Mouse (Mus musculus) ES-E14 (cell line): ENCODE measurements at regions not wholly inside any gene's neighbourhood (a gene's known extent, or its start where the extent isn't known, plus 50 kb on each side); places are given as distances from the start of the nearest gene placed in this dataset.
A peak's percentile ranks its signal among the peaks of the same experiment; 100 is the strongest.

ENCODE experiments used
- DNase-seq: peaks from one replicate; pipeline ENCODE4 v3.0.0-alpha.2; 2013; ENCODE audit warnings: low read depth, low spot score
- H3K27ac ChIP-seq: 2 replicates; pipeline ENCODE4 v1.5.1; 2012; ENCODE audit warnings: low read depth, mild to moderate bottlenecking, low read length, moderate library complexity, mixed read lengths; ENCODE audit not compliant: poor library complexity, insufficient read depth, severe bottlenecking
- H3K36me3 ChIP-seq: 2 replicates; pipeline ENCODE4 v1.6.1; 2012; ENCODE audit warnings: mild to moderate bottlenecking, low read length, moderate library complexity, mixed read lengths; ENCODE audit not compliant: control insufficient read depth, poor library complexity, insufficient read depth, severe bottlenecking
- H3K4me1 ChIP-seq, 2 experiments: fragments of 150-350 bp in 1 of 2; sonication (generic) in 1 of 2; 2 replicates each; pipeline ENCODE4 v1.6.1; 2012; ENCODE audit warnings: low read length in 2 of 2, mild to moderate bottlenecking in 1 of 2, mixed read lengths in 1 of 2; ENCODE audit not compliant: control insufficient read depth in 2 of 2, insufficient read depth in 2 of 2, poor library complexity in 1 of 2
- H3K4me3 ChIP-seq, 2 experiments: fragments of 150-350 bp in 1 of 2; sonication (generic) in 1 of 2; 2 replicates each; pipeline ENCODE4 v1.5.1; 2012; ENCODE audit warnings: low read length in 2 of 2, low read depth in 1 of 2, mild to moderate bottlenecking in 1 of 2, mixed read lengths in 1 of 2; ENCODE audit not compliant: insufficient read depth in 1 of 2, poor library complexity in 1 of 2, severe bottlenecking in 1 of 2
- H3K9ac ChIP-seq: 2 replicates; pipeline ENCODE4 v1.6.1; 2012; ENCODE audit warnings: low read depth, mild to moderate bottlenecking, low read length, mixed read lengths; ENCODE audit not compliant: poor library complexity, insufficient read depth, severe bottlenecking
- H3K9me3 ChIP-seq: fragments of 150-350 bp; sonication (generic); 2 replicates; pipeline ENCODE4 v1.6.1; 2012; ENCODE audit warnings: low read depth, mild to moderate bottlenecking, low read length; ENCODE audit not compliant: control insufficient read depth, insufficient read depth
- CHD2 ChIP-seq: IDR thresholded peaks from 2 replicates; pipeline ENCODE4 v1.6.1; 2014; ENCODE audit warnings: mild to moderate bottlenecking, low read depth, low read length, inconsistent platforms
- HCFC1 ChIP-seq: IDR thresholded peaks from 2 replicates; pipeline ENCODE4 v1.6.1; 2012; ENCODE audit warnings: low read length, inconsistent platforms, borderline replicate concordance; ENCODE audit not compliant: insufficient read depth
- MAFK ChIP-seq: IDR thresholded peaks from 2 replicates; pipeline ENCODE4 v1.6.1; 2014; ENCODE audit warnings: mild to moderate bottlenecking, low read depth, low read length, inconsistent platforms; ENCODE audit not compliant: insufficient read depth
- ZC3H11A ChIP-seq: IDR thresholded peaks from 2 replicates; pipeline ENCODE4 v1.6.1; 2012; ENCODE audit warnings: low read depth, mild to moderate bottlenecking, inconsistent platforms, low read length, borderline replicate concordance
- ZNF384 ChIP-seq: IDR thresholded peaks from 2 replicates; pipeline ENCODE4 v1.6.1; 2012; ENCODE audit warnings: low read depth, low read length, inconsistent platforms
- in situ Hi-C, 2 experiments: fragments of 600-800 bp; cut with MboI; formaldehyde crosslinking; loops; one replicate each; pipeline ENCODE4 v1.15.1; 2025; ENCODE audit warnings: low sequenced_read_pairs in 2 of 2, inconsistent platforms in 1 of 2; ENCODE audit not compliant: unreplicated experiment in 2 of 2

DNA sequence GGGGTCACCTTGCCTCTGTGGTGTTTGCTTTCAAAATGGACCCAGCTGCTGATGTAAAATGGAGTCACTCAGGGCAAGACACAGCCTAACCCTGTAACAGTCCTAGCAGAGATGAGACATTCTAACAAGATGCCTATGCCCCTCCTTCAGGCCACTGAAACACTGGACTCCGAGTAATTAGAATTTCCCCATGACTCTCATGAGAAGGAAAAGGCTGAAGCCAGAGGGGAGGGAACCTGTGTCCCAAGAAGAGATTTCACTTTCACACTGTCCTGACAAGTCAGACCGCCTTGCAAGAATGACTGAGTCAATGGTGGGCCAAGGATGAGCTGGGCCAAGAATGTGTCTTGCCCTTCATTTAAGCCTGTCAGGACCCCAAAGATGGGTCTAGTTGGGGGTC lies 166.3 kb downstream of the Thbs2 start:
- Histone ChIP-seq H3K9ac (no peak overlapping the region), H3K4me3 (no peak overlapping the region), H3K4me1 (0 out of 4 replicates have a peak, but pooled peaks cover 0 to 3% of the 10 kb centered on the region in 2 experiments), H3K9me3 (no peaks in the 10 kb centered on the region), H3K36me3 (no peaks in the 10 kb centered on the region), H3K27ac (no peak overlapping the region)
- TF ChIP-seq CHD2 (no peak), MAFK (no peak), HCFC1 (no peak), ZC3H11A (no peak), ZNF384 (no peak)
- in situ Hi-C loops: no loop called here
- no peak for DNase-seq

DNA sequence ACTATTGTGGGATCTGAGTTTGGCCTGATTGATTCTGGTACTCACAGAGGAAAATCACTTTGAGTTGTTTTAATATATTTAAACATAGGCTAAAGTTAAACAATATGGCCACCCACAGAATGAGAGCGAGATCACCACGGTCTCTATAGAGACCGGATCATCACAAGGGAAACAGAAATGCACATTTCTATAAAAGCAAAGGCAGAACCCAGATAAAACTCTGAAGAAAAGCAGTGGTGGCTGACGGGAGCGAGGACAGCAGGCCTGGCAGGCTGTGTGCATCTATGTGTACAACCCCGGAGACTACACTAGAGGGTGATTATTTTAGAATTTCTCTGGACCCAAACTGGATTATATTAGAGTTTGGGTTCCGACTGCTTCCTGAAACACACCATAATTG lies 168.8 kb downstream of the Thbs2 start:
- DNase-seq: no peak
- Histone ChIP-seq H3K4me3 (no peak overlapping the region), H3K27ac (no peak overlapping the region), H3K9ac (no peak overlapping the region), H3K36me3 (no peaks in the 10 kb centered on the region), H3K9me3 (no peaks in the 10 kb centered on the region), H3K4me1 (0 out of 4 replicates have a peak, but pooled peaks cover 0 to 3% of the 10 kb centered on the region in 2 experiments)
- TF ChIP-seq CHD2: no peak
- no peak for TF ChIP-seq ZNF384
- no peak for TF ChIP-seq MAFK
- no peak for TF ChIP-seq ZC3H11A
- no peak for TF ChIP-seq HCFC1
- in situ Hi-C loops: no loop called here

DNA sequence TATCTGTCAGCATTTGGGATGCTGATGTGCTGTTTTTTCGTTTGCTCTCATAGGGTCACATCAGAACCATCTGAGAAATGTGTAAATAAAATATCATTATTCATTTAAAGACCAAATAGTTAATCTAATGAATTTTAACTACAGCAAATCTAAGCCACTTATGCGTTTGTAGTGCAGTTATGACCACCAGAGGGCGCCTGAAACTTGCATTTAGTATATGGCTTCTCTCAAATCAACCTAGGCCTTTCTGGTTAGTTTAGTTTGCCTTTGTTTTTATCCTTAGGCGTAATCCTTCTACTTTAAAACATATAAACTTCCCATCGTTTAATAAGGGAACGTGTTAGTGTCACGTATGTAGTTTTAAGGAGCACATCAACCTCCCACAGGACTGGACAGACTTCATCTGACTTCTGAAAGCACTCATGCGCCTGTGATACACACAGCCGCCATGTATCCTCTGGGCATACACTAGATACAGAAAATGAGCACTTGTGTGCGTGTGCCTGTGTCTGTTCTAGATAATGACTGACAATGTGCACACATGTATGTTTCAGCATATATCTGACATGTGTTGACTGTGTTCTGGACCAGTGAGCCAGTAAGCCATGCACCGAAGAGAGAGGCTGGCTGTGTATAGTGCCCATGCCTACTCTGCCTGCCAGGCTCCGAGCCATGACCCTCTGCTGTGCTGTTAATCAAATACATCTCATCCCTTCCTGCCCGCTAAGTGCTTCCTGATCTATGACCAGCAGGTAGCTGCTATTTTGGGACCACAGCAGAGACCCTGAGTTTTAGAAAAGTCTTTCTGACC lies 169.4 kb downstream of the Thbs2 start:
- 0 out of 4 replicates have a peak, but pooled peaks cover 0 to 3% of the 10 kb centered on the region in 2 experiments for H3K4me1 ChIP-seq
- in situ Hi-C loops: no loop called here
- TF ChIP-seq CHD2 (no peak), ZNF384 (no peak), MAFK (no peak), ZC3H11A (peak; percentile 88), HCFC1 (no peak)

DNA sequence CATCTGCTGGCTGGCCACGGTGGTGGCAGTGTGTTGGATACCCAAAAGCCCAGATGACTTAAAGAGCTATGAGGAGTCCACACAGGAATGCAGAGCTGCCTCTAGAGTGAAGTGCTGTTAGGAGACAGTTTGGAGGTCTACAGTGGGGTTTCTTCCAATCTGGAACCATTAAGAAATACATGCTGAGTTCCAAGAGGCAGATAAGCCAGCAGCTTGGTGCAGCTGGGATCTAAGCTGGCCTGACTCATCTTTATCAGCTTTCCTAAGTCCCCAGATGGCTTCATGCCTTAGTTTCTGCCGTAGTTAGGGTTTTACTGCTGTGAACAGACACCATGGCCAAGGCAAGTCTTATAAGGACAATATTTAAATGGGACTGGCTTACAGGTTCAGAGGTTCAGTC lies 172.0 kb downstream of the Thbs2 start:
- TF ChIP-seq CHD2 (no peak), ZC3H11A (no peak), HCFC1 (no peak)
- Histone ChIP-seq H3K36me3 (no peaks in the 10 kb centered on the region), H3K9me3 (no peaks in the 10 kb centered on the region), H3K27ac (no peak overlapping the region), H3K4me1 (0 out of 4 replicates have a peak, but pooled peaks cover 0 to 3% of the 10 kb centered on the region in 2 experiments), H3K4me3 (no peak overlapping the region), H3K9ac (no peak overlapping the region)
- no peak for DNase-seq
- in situ Hi-C loops: no loop called here

More for the DNA sequence above, 169.4 kb downstream of the Thbs2 start:
- no peaks in the 10 kb centered on the region for H3K36me3 ChIP-seq
- H3K27ac ChIP-seq: no peak overlapping the region
- no peak overlapping the region for H3K9ac ChIP-seq
- no peak overlapping the region for H3K4me3 ChIP-seq
- no peaks in the 10 kb centered on the region for H3K9me3 ChIP-seq
- DNase-seq: peak; percentile 52
